Mouse (Mus musculus): ENCODE data around the gene Mbip. TPM values are rescaled to one million over a fixed set of nuclear protein-coding genes. Genes with fewer than 3 reads are reported as not detected.

Mbip gene
- 46.0 and 54.0 TPM in 2 replicates for polyA plus RNA-seq (2014; fragmentation: Nextera tagmentation; extraction: Ambion mirVana)

DNA sequence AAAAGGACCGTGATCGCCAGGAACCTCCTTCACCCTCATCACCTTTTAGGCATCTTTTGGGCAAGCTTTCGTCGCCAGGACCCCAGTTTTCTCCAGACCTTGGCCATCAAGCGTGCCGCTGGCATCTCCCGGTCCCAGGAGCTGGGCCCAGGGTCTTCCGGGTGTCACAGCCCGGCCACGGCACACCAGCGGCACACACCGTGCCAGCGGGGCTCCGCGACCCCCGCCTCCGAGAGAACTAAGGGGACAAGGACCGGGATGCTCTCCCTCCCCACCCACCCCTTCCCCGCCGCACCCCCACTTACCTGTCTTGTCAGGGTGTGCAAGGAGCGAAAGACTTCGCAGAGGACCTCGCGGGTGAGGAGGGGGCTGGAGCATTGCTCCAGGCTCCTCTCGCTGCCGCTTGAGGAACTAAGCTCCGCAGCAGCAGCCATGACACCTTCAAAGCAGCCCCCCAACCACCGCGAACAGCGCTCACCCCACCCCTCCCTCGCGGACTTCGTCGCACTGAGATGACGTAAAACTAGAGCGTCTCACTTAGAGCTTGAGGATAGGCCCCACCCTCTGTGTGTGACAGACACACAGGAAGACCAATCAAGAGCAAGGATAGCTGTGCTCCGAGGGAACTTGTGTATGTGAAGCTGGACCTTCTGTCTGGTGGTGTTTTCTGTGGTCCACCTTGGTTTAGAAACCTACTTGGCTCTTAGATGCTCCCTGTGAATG, at the start of gene Mbip:
Gene Mbip (minus strand): TSS at position 528 of the 723 bp plus-strand sequence.
- ATAC-seq (ENCODE audit: low FRiP score) = peak; percentile 100
- DNase-seq (ENCODE audit: low spot score, missing footprints) = peak; percentile 100
- Histone ChIP-seq H3K27me3 (ENCODE audit: control insufficient read depth, insufficient read depth, low read length) (no peaks in the 10 kb centered on the region), H3K4me2 (peak within 1 kb of the TSS; percentile 61), H3K27ac (ENCODE audit: low read depth, low read length) (peak within 1 kb of the TSS; percentile 17; the same call in 1 of the 2 replicates), H3K9ac (ENCODE audit: low read length) (peak within 1 kb of the TSS; percentile 89), H3K9me3 (ENCODE audit: control insufficient read depth, low read length) (no peaks in the 10 kb centered on the region), H3K4me1 (ENCODE audit: control insufficient read depth, insufficient read depth, low read length) (peaks cover 2% of the 10 kb centered on the region; the same call in 1 of the 2 replicates), H3K36me3 (ENCODE audit: control insufficient read depth, insufficient read depth, low read length) (no peaks in the 10 kb centered on the region), H3K4me3 (ENCODE audit: low read depth, low read length) (peak within 1 kb of the TSS; percentile 95)
- WGBS = under 1% methylated on average over 37 of the region's 37 CpGs

DNA sequence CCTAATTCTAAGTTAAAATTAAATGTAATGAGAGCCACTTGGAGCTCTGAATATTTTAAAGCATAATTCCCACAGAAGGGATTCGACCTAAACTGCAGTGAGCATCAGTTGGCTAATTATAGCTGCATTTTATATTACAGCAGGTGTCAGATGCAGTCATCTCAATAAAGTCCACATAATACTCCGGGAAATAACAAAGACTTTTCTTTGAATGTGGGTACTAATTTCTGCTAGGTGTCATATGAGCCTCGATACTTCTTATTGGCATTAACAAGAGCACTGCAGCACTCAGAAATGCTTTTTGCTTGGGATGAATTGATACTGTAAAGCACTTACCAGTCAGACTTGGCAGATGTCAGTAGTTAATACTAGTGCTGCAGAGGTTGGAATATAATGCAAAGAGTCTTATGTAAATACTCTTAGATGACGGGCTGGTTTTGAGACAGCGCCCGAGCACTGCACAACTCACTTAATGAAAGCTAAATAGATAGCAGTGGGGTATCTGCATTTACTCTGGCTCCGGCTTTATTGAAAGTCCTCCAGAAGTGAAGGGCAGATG, 42.0 kb upstream of the Mbip start:
- Histone ChIP-seq H3K9me3 (ENCODE audit: control insufficient read depth, low read length) (no peaks in the 10 kb centered on the region), H3K27ac (ENCODE audit: low read depth, low read length) (no peak overlapping the region), H3K9ac (ENCODE audit: low read length) (no peak overlapping the region), H3K4me3 (ENCODE audit: low read depth, low read length) (no peak overlapping the region), H3K27me3 (ENCODE audit: control insufficient read depth, insufficient read depth, low read length) (no peaks in the 10 kb centered on the region), H3K36me3 (ENCODE audit: control insufficient read depth, insufficient read depth, low read length) (no peaks in the 10 kb centered on the region), H3K4me2 (no peak overlapping the region), H3K4me1 (ENCODE audit: control insufficient read depth, insufficient read depth, low read length) (peaks cover 11% of the 10 kb centered on the region)
- 64% methylated on average over 7 of the region's 7 CpGs for WGBS
- no peak for ATAC-seq (ENCODE audit: low FRiP score)
- DNase-seq (ENCODE audit: low spot score, missing footprints) = no peak

DNA sequence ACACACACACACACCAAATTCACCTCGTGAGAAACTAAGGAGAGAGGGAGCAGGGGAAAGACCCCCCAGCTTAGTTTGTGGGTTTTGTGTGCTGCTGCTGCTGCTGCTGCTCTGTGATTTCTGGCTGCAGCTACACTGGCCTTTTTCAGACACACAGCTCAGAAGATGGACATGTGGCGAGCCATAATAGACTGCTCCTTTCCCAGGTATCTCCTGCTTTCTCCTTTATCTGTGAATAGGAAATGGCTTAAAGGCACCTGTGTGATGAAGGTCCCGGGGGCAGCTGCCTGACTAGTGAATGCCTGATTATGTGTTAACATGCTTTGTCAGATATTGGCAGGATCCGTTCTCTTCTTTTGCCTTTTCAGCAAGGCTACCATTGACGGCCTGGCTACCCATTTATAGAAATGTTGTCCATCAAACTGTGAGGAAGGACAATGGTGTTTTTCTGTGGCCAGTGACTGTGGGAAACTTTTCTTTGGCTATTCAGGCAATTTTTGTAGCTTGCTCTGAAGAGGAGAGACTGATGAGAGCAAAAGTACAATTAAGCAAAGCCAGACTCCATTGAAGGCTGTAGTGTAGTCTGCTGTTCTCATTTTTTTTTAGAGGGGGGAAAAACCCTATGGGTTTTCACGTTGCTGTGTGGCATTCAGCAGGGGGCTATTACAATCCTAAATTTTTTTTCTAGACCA, 41.4 kb upstream of the Mbip start:
- Histone ChIP-seq H3K9ac (ENCODE audit: low read length) (no peak overlapping the region), H3K4me3 (ENCODE audit: low read depth, low read length) (no peak overlapping the region), H3K36me3 (ENCODE audit: control insufficient read depth, insufficient read depth, low read length) (no peaks in the 10 kb centered on the region), H3K27me3 (ENCODE audit: control insufficient read depth, insufficient read depth, low read length) (no peaks in the 10 kb centered on the region), H3K9me3 (ENCODE audit: control insufficient read depth, low read length) (no peaks in the 10 kb centered on the region), H3K4me1 (ENCODE audit: control insufficient read depth, insufficient read depth, low read length) (peaks cover 11% of the 10 kb centered on the region), H3K27ac (ENCODE audit: low read depth, low read length) (no peak overlapping the region), H3K4me2 (no peak overlapping the region)
- peak; percentile 83 for DNase-seq (ENCODE audit: low spot score, missing footprints)
- WGBS = 28% methylated on average over 6 of the region's 6 CpGs
- ATAC-seq (ENCODE audit: low FRiP score) = no peak

DNA sequence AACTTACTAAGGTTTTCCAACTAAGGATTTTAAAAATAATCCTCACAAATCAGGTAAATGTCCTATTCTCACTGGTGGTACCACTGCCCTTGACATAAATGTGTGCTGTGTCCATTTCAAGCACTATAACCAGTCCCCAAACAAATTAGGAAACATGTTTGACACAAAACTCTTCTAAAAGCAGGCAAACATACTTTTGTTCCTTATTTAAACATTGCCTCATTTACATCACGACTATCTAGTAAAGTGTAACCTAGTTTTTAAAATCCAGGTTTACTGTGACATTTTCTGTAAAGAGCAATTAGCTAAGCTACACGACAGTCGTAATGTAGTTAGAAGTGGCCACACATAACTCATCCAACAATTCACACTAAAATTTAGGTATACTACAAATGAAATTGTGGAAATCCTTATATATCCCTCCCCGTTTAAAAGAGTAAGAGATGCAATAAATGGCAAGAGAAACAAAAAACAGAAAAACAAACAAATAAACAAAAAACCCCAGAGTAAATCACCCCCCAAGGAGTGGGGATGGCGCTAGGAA, 851 bp downstream of the Mbip start:
- no peaks in the 10 kb centered on the region for H3K9me3 ChIP-seq (ENCODE audit: control insufficient read depth, low read length)
- no peaks in the 10 kb centered on the region for H3K36me3 ChIP-seq (ENCODE audit: control insufficient read depth, insufficient read depth, low read length)
- H3K4me1 ChIP-seq (ENCODE audit: control insufficient read depth, insufficient read depth, low read length) = peaks cover 2% of the 10 kb centered on the region; the same call in 1 of the 2 replicates
- ATAC-seq (ENCODE audit: low FRiP score) (no peak), DNase-seq (ENCODE audit: low spot score, missing footprints) (peak; percentile 83)
- peak overlapping the region; percentile 89 for H3K9ac ChIP-seq (ENCODE audit: low read length)
- 0 out of 2 replicates have a peak overlapping the region, but pooled peaks have one; percentile 17 for H3K27ac ChIP-seq (ENCODE audit: low read depth, low read length)
- WGBS = 6% methylated on average over 5 of the region's 5 CpGs
- H3K27me3 ChIP-seq (ENCODE audit: control insufficient read depth, insufficient read depth, low read length) = no peaks in the 10 kb centered on the region
- peak overlapping the region; percentile 95 for H3K4me3 ChIP-seq (ENCODE audit: low read depth, low read length)
- H3K4me2 ChIP-seq = peak overlapping the region; percentile 61

DNA sequence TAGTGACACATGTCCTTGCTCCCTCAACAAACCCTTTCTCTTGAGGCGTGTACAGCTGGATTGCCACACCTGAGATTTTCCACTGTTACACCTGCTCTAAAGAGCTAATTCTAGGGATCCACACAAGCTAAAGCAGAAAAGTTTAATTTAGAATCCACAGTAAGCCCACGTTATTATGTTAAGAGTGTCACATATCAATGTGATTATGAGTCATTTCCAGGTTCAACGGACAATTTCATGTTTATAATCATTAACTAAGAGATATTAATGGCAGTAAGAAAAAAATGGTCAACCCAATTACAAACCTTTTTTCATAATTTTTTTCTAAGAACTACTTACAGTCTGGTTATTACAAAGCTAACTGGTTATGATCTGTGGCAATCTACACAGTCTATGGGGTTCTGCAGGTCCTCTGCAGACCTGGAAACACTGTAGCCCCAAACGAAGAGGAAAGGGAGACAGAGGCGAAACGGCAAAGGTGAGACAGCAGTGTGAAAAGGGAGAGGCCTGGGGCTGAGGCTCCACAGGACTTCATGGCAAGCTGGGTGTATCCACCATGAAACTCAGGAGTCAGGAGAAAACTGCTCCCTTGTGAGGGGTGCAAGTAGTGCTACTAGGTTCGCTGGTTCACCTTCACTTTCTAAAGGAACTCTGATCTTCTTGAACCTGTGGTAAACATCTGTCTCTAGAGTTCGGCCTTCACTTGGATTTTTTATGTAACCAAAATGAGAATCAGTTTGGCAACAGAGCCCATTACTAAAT, 6.2 kb downstream of the Mbip start:
- DNase-seq (ENCODE audit: low spot score, missing footprints) = no peak
- 75% methylated on average over 8 of the region's 8 CpGs for WGBS
- H3K4me3 ChIP-seq (ENCODE audit: low read depth, low read length) = no peak overlapping the region

DNA sequence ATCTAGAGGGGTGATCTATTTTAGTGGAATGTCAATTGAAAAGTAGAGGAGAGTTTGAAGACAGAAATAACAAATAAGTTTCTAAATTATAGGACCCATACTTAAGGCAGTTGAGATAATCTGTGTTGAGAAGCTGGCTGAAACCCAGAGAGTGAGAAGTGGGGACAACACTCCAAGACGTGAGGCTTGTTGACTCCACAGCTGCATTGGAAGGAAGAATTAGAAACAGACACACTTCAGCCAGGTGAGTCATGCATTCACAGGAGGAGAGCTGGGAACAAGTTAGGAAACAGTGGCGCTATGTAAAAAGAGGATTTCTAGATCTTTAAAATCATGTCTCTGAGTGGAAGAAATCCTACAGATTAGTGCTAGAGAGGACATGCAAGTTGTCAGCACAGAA, 12.2 kb downstream of the Mbip start:
- no peak overlapping the region for H3K4me3 ChIP-seq (ENCODE audit: low read depth, low read length)
- H3K36me3 ChIP-seq (ENCODE audit: control insufficient read depth, insufficient read depth, low read length) = peaks cover 19% of the 10 kb centered on the region
- no peak overlapping the region for H3K27ac ChIP-seq (ENCODE audit: low read depth, low read length)
- DNase-seq (ENCODE audit: low spot score, missing footprints) (no peak), ATAC-seq (ENCODE audit: low FRiP score) (no peak)
- H3K4me1 ChIP-seq (ENCODE audit: control insufficient read depth, insufficient read depth, low read length) = no peaks in the 10 kb centered on the region
- H3K9ac ChIP-seq (ENCODE audit: low read length) = no peak overlapping the region
- H3K4me2 ChIP-seq = no peak overlapping the region
- WGBS = 88% methylated on average over 2 of the region's 2 CpGs
- no peaks in the 10 kb centered on the region for H3K9me3 ChIP-seq (ENCODE audit: control insufficient read depth, low read length)
- no peaks in the 10 kb centered on the region for H3K27me3 ChIP-seq (ENCODE audit: control insufficient read depth, insufficient read depth, low read length)

More for the DNA sequence above, 6.2 kb downstream of the Mbip start:
- no peaks in the 10 kb centered on the region for H3K4me1 ChIP-seq (ENCODE audit: control insufficient read depth, insufficient read depth, low read length)
- H3K36me3 ChIP-seq (ENCODE audit: control insufficient read depth, insufficient read depth, low read length) = peaks cover 8% of the 10 kb centered on the region; the same call in 1 of the 2 replicates
- H3K27ac ChIP-seq (ENCODE audit: low read depth, low read length) = no peak overlapping the region
- H3K9ac ChIP-seq (ENCODE audit: low read length) = no peak overlapping the region
- no peak overlapping the region for H3K4me2 ChIP-seq
- no peaks in the 10 kb centered on the region for H3K9me3 ChIP-seq (ENCODE audit: control insufficient read depth, low read length)
- ATAC-seq (ENCODE audit: low FRiP score) = no peak
- no peaks in the 10 kb centered on the region for H3K27me3 ChIP-seq (ENCODE audit: control insufficient read depth, insufficient read depth, low read length)

DNA sequence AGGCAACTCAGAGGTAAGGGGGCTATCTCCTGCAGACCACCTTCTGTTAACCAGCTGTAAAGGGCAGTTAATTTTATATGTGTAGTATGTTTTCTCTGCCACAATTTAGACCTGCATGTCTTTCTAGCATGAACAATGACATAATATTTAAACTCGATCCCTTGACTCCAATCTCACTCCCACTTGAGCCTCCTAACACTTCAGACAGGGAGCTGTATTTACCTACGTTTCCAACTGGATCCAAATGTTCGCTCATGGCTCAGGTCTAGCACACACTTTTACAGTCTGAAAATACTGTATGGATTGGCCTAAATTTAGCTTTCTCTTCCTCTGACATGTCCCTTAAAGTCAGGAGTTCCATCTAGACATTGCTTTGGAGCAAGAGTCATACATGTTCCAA, 13.2 kb downstream of the Mbip start:
- H3K4me3 ChIP-seq (ENCODE audit: low read depth, low read length) = no peak overlapping the region
- no peak for ATAC-seq (ENCODE audit: low FRiP score)
- 89% methylated on average over 3 of the region's 3 CpGs for WGBS
- H3K27me3 ChIP-seq (ENCODE audit: control insufficient read depth, insufficient read depth, low read length) = no peaks in the 10 kb centered on the region
- H3K4me1 ChIP-seq (ENCODE audit: control insufficient read depth, insufficient read depth, low read length) = no peaks in the 10 kb centered on the region
- no peak overlapping the region for H3K9ac ChIP-seq (ENCODE audit: low read length)
- no peak overlapping the region for H3K27ac ChIP-seq (ENCODE audit: low read depth, low read length)
- peaks cover 19% of the 10 kb centered on the region for H3K36me3 ChIP-seq (ENCODE audit: control insufficient read depth, insufficient read depth, low read length)
- DNase-seq (ENCODE audit: low spot score, missing footprints) = no peak
- H3K9me3 ChIP-seq (ENCODE audit: control insufficient read depth, low read length) = no peaks in the 10 kb centered on the region
- H3K4me2 ChIP-seq = no peak overlapping the region

DNA sequence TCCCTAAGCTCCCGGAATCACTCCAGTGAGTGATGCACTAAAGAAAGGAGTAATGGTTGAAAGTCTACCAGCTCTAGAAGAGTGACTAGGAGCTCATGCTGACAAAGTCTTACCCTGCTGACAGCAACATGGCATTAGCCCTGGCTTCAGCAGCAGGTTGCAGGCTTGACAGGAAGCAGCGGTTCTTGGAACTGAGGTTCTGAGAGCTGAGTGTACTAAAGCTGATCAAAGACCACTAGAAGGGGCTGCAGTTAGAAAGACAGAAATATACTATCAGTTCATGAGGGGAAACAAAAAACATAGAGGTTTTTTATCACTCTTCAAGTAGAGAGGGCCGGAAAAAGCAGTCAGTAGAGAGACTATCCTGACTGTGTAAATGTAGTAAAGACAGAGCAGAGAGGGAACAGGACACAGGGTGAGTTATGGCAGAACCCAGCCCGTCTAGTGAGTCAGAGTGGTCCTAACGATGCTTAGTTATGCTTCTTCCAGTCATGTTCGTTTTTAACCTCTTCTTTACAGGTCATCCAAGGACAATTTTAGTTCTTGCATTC, 18.2 kb downstream of the Mbip start:
- 91% methylated on average over 6 of the region's 6 CpGs for WGBS
- Histone ChIP-seq H3K36me3 (ENCODE audit: control insufficient read depth, insufficient read depth, low read length) (peaks cover 3% of the 10 kb centered on the region; the same call in 1 of the 2 replicates), H3K4me2 (no peak overlapping the region)

More for the DNA sequence above, 18.2 kb downstream of the Mbip start:
- DNase-seq (ENCODE audit: low spot score, missing footprints) (peak; percentile 61), ATAC-seq (ENCODE audit: low FRiP score) (no peak)
- H3K27ac ChIP-seq (ENCODE audit: low read depth, low read length) = no peak overlapping the region
- no peaks in the 10 kb centered on the region for H3K27me3 ChIP-seq (ENCODE audit: control insufficient read depth, insufficient read depth, low read length)
- no peaks in the 10 kb centered on the region for H3K4me1 ChIP-seq (ENCODE audit: control insufficient read depth, insufficient read depth, low read length)
- no peak overlapping the region for H3K9ac ChIP-seq (ENCODE audit: low read length)
- H3K4me3 ChIP-seq (ENCODE audit: low read depth, low read length) = no peak overlapping the region
- H3K9me3 ChIP-seq (ENCODE audit: control insufficient read depth, low read length) = no peaks in the 10 kb centered on the region

All from midbrain, embryonic 11.5 days (tissue).